Mouse (Mus musculus) stomach, embryonic 15.5 days (tissue): ENCODE data around the gene Mad2l1bp. TPM values are rescaled to one million over a fixed set of nuclear protein-coding genes. Genes with fewer than 3 reads are reported as not detected.

Source experiments
- ATAC-seq: fragments of 200-750 bp; cut with Nextera tagmentation; 2 replicates; pipeline ENCODE4 v1.8.0; 2017; ENCODE audit warnings: low read depth, moderate number of reproducible peaks, moderate TSS enrichment; ENCODE audit not compliant: insufficient read depth, low FRiP score
- H3K27ac ChIP-seq: fragments of 300-500 bp; sonication (generic); 2 replicates; pipeline ENCODE4 v1.5.1; 2015; ENCODE audit warnings: mild to moderate bottlenecking, inconsistent platforms
- H3K27me3 ChIP-seq: fragments of 300-500 bp; sonication (generic); replicated peaks from 2 replicates; pipeline ENCODE4 v1.6.1; 2015; ENCODE audit warnings: inconsistent platforms
- H3K36me3 ChIP-seq: fragments of 300-500 bp; sonication (generic); 2 replicates; pipeline ENCODE4 v1.6.1; 2015; ENCODE audit warnings: inconsistent platforms
- H3K4me1 ChIP-seq: fragments of 300-500 bp; sonication (generic); 2 replicates; pipeline ENCODE4 v1.6.1; 2015; ENCODE audit warnings: inconsistent platforms
- H3K4me2 ChIP-seq: fragments of 300-500 bp; sonication (generic); 2 replicates; pipeline ENCODE4 v1.6.1; 2015; ENCODE audit warnings: mild to moderate bottlenecking, inconsistent platforms
- H3K4me3 ChIP-seq: fragments of 300-500 bp; sonication (generic); replicated peaks from 2 replicates; pipeline ENCODE4 v1.5.1; 2015; ENCODE audit warnings: inconsistent platforms
- H3K9ac ChIP-seq: fragments of 300-500 bp; sonication (generic); 2 replicates; pipeline ENCODE4 v1.6.1; 2015; ENCODE audit warnings: inconsistent platforms
- H3K9me3 ChIP-seq: fragments of 300-500 bp; sonication (generic); 2 replicates; pipeline ENCODE4 v1.6.1; 2016; ENCODE audit warnings: inconsistent platforms
- WGBS: fragments of 180-500 bp; shearing (Covaris S2); methylation state at CpG from one replicate; pipeline ENCODE4 v1.1.7; 2015; 5-methylcytosine and 5-hydroxymethylcytosine counted together
- polyA plus RNA-seq: library from polyadenylated mRNA; unstranded; fragments of >200 nt; fragmentation: Nextera tagmentation; extraction: Ambion mirVana; gene quantifications from 2 replicates; pipeline ENCODE4 v1.2.1, GENCODE M21; 2015

Mad2l1bp gene
- 32.9 and 33.3 TPM in 2 replicates for polyA plus RNA-seq

GRCm38 (mm10) chr17:46152847-46153782 is at the start of gene Mad2l1bp:
Gene Mad2l1bp, minus strand, starts transcription at chr17:46153553.
- ATAC-seq = peak; percentile 91
- WGBS = 4% methylated on average over 33 of the region's 33 CpGs

GRCm38 (mm10) chr17:46203078-46203477 is 49.7 kb upstream of the Mad2l1bp start:
- peaks cover 21% of the 10 kb centered on the region for H3K36me3 ChIP-seq
- no peaks in the 10 kb centered on the region for H3K27me3 ChIP-seq
- peak overlapping the region; percentile 74 for H3K27ac ChIP-seq
- peak overlapping the region; percentile 98 for H3K4me3 ChIP-seq
- peak overlapping the region; percentile 89 for H3K9ac ChIP-seq
- peaks cover 7% of the 10 kb centered on the region; the same call in 1 of the 2 replicates for H3K4me1 ChIP-seq
- no peak; the same call in 1 of the 2 replicates for ATAC-seq
- H3K4me2 ChIP-seq = peak overlapping the region; percentile 70
- WGBS = under 1% methylated on average over 20 of the region's 20 CpGs
- no peaks in the 10 kb centered on the region for H3K9me3 ChIP-seq

More at GRCm38 (mm10) chr17:46152847-46153782, at the start of gene Mad2l1bp:
- H3K9me3 ChIP-seq = no peaks in the 10 kb centered on the region
- H3K27me3 ChIP-seq = no peaks in the 10 kb centered on the region
- H3K36me3 ChIP-seq = peaks cover 4% of the 10 kb centered on the region; the same call in 1 of the 2 replicates
- peak within 1 kb of the TSS; percentile 43 for H3K9ac ChIP-seq
- H3K27ac ChIP-seq = peak within 1 kb of the TSS; percentile 76
- H3K4me2 ChIP-seq = peak within 1 kb of the TSS; percentile 85
- H3K4me3 ChIP-seq = peak within 1 kb of the TSS; percentile 61
- peaks cover 10% of the 10 kb centered on the region; the same call in 1 of the 2 replicates for H3K4me1 ChIP-seq

- under 1% methylated on average over 66 of the region's 66 CpGs for WGBS
Observed at GRCm38 (mm10) chr17:46202421-46203071, 49.2 kb upstream of the Mad2l1bp start, which contains the start of the genes Polh and Xpo5. Gene Polh, minus strand, starts transcription at chr17:46202645. Gene Xpo5, plus strand, starts transcription at chr17:46202782.

GRCm38 (mm10) chr17:46201151-46201550 is 47.8 kb upstream of the Mad2l1bp start:
- Histone ChIP-seq H3K9me3 (no peaks in the 10 kb centered on the region), H3K36me3 (peaks cover 21% of the 10 kb centered on the region), H3K27me3 (no peaks in the 10 kb centered on the region), H3K4me1 (peaks cover 7% of the 10 kb centered on the region; the same call in 1 of the 2 replicates), H3K9ac (peak overlapping the region; percentile 4; the same call in 1 of the 2 replicates), H3K4me3 (peak overlapping the region; percentile 98; the same call in 1 of the 2 replicates), H3K27ac (no peak overlapping the region), H3K4me2 (peak overlapping the region; percentile 70)
- ATAC-seq = no peak
- 52% methylated on average over 6 of the region's 6 CpGs for WGBS

More at GRCm38 (mm10) chr17:46202421-46203071, 49.2 kb upstream of the Mad2l1bp start, which contains the start of the genes Polh and Xpo5:
- Histone ChIP-seq H3K9ac (peak within 1 kb of the TSS; percentile 89), H3K27me3 (no peaks in the 10 kb centered on the region), H3K9me3 (no peaks in the 10 kb centered on the region), H3K36me3 (peaks cover 21% of the 10 kb centered on the region), H3K4me3 (peak within 1 kb of the TSS; percentile 98), H3K27ac (peak within 1 kb of the TSS; percentile 90), H3K4me1 (peaks cover 7% of the 10 kb centered on the region; the same call in 1 of the 2 replicates), H3K4me2 (peak within 1 kb of the TSS; percentile 70)
- ATAC-seq = peak; percentile 95

- Histone ChIP-seq H3K4me3 (no peak overlapping the region), H3K4me2 (no peak overlapping the region), H3K27ac (no peak overlapping the region), H3K27me3 (no peaks in the 10 kb centered on the region), H3K4me1 (no peaks in the 10 kb centered on the region), H3K9ac (no peak overlapping the region), H3K36me3 (peaks cover 45% of the 10 kb centered on the region), H3K9me3 (no peaks in the 10 kb centered on the region)
- ATAC-seq = no peak
- WGBS = 87% methylated on average over 2 of the region's 2 CpGs
Observed at GRCm38 (mm10) chr17:46188829-46189228, 35.5 kb upstream of the Mad2l1bp start.

- Histone ChIP-seq H3K27me3 (no peaks in the 10 kb centered on the region), H3K4me1 (no peaks in the 10 kb centered on the region), H3K9me3 (no peaks in the 10 kb centered on the region), H3K9ac (no peak overlapping the region), H3K4me2 (no peak overlapping the region), H3K4me3 (no peak overlapping the region), H3K36me3 (peaks cover 56% of the 10 kb centered on the region), H3K27ac (no peak overlapping the region)
- ATAC-seq = no peak
- 85% methylated on average over 4 of the region's 4 CpGs for WGBS
Observed at GRCm38 (mm10) chr17:46182273-46182672, 28.9 kb upstream of the Mad2l1bp start.

- Histone ChIP-seq H3K9me3 (no peaks in the 10 kb centered on the region), H3K36me3 (peaks cover 64% of the 10 kb centered on the region), H3K27ac (no peak overlapping the region), H3K4me2 (no peak overlapping the region), H3K4me3 (no peak overlapping the region), H3K27me3 (no peaks in the 10 kb centered on the region), H3K4me1 (no peaks in the 10 kb centered on the region), H3K9ac (no peak overlapping the region)
- ATAC-seq = no peak
- WGBS = 83% methylated on average over 3 of the region's 3 CpGs
Observed at GRCm38 (mm10) chr17:46170538-46170937, 17.2 kb upstream of the Mad2l1bp start.

- whole genome bisulfite sequencing = 89% methylated on average over 5 of the region's 5 CpGs
- Histone ChIP-seq H3K4me2 (no peak overlapping the region), H3K4me1 (no peaks in the 10 kb centered on the region), H3K36me3 (peaks cover 77% of the 10 kb centered on the region), H3K27me3 (no peaks in the 10 kb centered on the region), H3K4me3 (no peak overlapping the region), H3K9me3 (no peaks in the 10 kb centered on the region), H3K9ac (no peak overlapping the region), H3K27ac (no peak overlapping the region)
- ATAC-seq = no peak
Observed at GRCm38 (mm10) chr17:46168768-46169167, 15.4 kb upstream of the Mad2l1bp start.

- Histone ChIP-seq H3K4me1 (0 out of 2 replicates have a peak, but pooled peaks cover 2% of the 10 kb centered on the region), H3K4me3 (no peak overlapping the region), H3K9me3 (no peaks in the 10 kb centered on the region), H3K4me2 (no peak overlapping the region), H3K9ac (no peak overlapping the region), H3K27me3 (no peaks in the 10 kb centered on the region), H3K27ac (no peak overlapping the region), H3K36me3 (peaks cover 77% of the 10 kb centered on the region)
- no peak for ATAC-seq
- 47% methylated on average over 5 of the region's 5 CpGs for WGBS
Observed at GRCm38 (mm10) chr17:46168318-46168717, 15.0 kb upstream of the Mad2l1bp start.

- Histone ChIP-seq H3K4me3 (no peak overlapping the region), H3K9ac (no peak overlapping the region), H3K9me3 (no peaks in the 10 kb centered on the region), H3K4me1 (peaks cover 14% of the 10 kb centered on the region), H3K27me3 (no peaks in the 10 kb centered on the region), H3K36me3 (peaks cover 65% of the 10 kb centered on the region), H3K4me2 (no peak overlapping the region), H3K27ac (no peak overlapping the region)
- no peak for ATAC-seq
- WGBS = 84% methylated on average over 11 of the region's 11 CpGs
Observed at GRCm38 (mm10) chr17:46167014-46167413, 13.7 kb upstream of the Mad2l1bp start.

- 78% methylated on average over 5 of the region's 5 CpGs for WGBS
- H3K4me1 ChIP-seq = peaks cover 17% of the 10 kb centered on the region
- no peak overlapping the region for H3K4me2 ChIP-seq
- no peaks in the 10 kb centered on the region for H3K27me3 ChIP-seq
- H3K27ac ChIP-seq = no peak overlapping the region
- H3K36me3 ChIP-seq = peaks cover 60% of the 10 kb centered on the region
- no peaks in the 10 kb centered on the region for H3K9me3 ChIP-seq
- no peak for ATAC-seq
- no peak overlapping the region for H3K9ac ChIP-seq
- no peak overlapping the region for H3K4me3 ChIP-seq
Observed at GRCm38 (mm10) chr17:46166270-46166669, 12.9 kb upstream of the Mad2l1bp start.
